Mouse (Mus musculus): ENCODE measurements around the gene Zfp91. TPM values are rescaled to one million over a fixed set of nuclear protein-coding genes. Genes with fewer than 3 reads are reported as not detected.

Gene Zfp91
- 9.9 and 10.5 TPM in 2 replicates for polyA plus RNA-seq (2015; fragmentation: Nextera tagmentation; extraction: Ambion mirVana)

GRCm38 (mm10) chr19:12795511-12796327, at the start of gene Zfp91, which contains the start of gene Lpxn:
Zfp91 (minus strand) TSS chr19:12796126.
Lpxn (plus strand) TSS chr19:12796193.
- under 1% methylated on average over 61 of the region's 76 CpGs for WGBS
- peak; percentile 92 for ATAC-seq (replicated peaks; ENCODE audit: extremely low read depth, insufficient read depth, low FRiP score)
- H3K27ac ChIP-seq (ENCODE audit: low read length) = peak within 1 kb of the TSS; percentile 100
- H3K4me2 ChIP-seq (ENCODE audit: low read depth, low read length) = peak within 1 kb of the TSS; percentile 94
- H3K36me3 ChIP-seq (ENCODE audit: control insufficient read depth, insufficient read depth) = no peaks in the 10 kb centered on the region
- H3K9ac ChIP-seq (ENCODE audit: low read length) = peak within 1 kb of the TSS; percentile 99
- peaks cover 11% of the 10 kb centered on the region for H3K4me1 ChIP-seq (ENCODE audit: control insufficient read depth, insufficient read depth, low read length)
- no peaks in the 10 kb centered on the region for H3K27me3 ChIP-seq (ENCODE audit: control insufficient read depth, insufficient read depth, low read length)
- peak within 1 kb of the TSS; percentile 98 for H3K4me3 ChIP-seq (ENCODE audit: low read length)
- H3K9me3 ChIP-seq (replicated peaks; ENCODE audit: control insufficient read depth, low read length) = no peaks in the 10 kb centered on the region

DNA sequence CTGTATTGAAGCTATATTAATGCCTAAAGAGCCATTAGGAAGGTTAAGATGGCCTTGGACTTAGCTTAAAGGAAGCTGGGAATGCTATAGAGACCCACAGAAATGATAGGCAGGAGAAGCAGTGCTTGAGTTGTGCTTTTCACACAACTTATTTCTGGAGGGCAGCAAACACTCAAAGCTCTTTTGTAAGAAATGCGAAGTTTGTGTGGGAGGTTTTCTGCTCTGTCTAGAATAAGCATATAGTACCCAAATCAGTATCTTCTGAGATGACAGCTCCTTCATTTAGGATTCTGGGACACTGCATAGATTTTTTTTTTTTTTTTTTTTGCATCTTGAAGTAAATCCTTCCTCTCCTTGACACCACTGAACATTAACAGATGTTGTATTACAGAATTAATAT, 42.6 kb upstream of the Zfp91 start:
- ATAC-seq (replicated peaks; ENCODE audit: extremely low read depth, insufficient read depth, low FRiP score) = no peak
- H3K4me3 ChIP-seq (ENCODE audit: low read length) = no peak overlapping the region
- no peak overlapping the region for H3K27ac ChIP-seq (ENCODE audit: low read length)
- H3K9me3 ChIP-seq (replicated peaks; ENCODE audit: control insufficient read depth, low read length) = no peaks in the 10 kb centered on the region
- no peak overlapping the region for H3K9ac ChIP-seq (ENCODE audit: low read length)
- H3K36me3 ChIP-seq (ENCODE audit: control insufficient read depth, insufficient read depth) = no peaks in the 10 kb centered on the region
- no peaks in the 10 kb centered on the region for H3K27me3 ChIP-seq (ENCODE audit: control insufficient read depth, insufficient read depth, low read length)
- no peaks in the 10 kb centered on the region for H3K4me1 ChIP-seq (ENCODE audit: control insufficient read depth, insufficient read depth, low read length)
- 72% methylated on average over 1 of the region's 1 CpGs for WGBS
- H3K4me2 ChIP-seq (ENCODE audit: low read depth, low read length) = no peak overlapping the region

DNA sequence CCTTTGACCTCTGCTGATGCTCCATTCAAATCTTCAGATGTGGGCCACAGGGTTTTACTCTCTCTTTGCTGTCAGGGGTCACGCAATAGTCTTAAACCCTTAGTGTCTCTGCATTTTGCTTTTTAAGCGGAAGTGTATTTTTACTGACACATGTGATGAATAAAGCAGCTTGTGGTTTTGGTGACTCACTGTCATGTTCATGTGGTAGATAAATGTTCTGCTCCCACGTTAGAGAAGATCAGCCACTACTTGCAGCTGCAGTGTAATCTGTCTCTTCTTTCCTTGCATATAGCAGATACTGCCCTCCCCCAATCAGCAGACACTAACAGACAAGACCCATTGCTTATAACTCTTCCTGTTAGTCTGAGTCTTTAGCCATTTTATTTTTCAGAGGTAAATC, 37.7 kb upstream of the Zfp91 start:
- no peak overlapping the region for H3K9ac ChIP-seq (ENCODE audit: low read length)
- 59% methylated on average over 3 of the region's 3 CpGs for WGBS
- no peaks in the 10 kb centered on the region for H3K36me3 ChIP-seq (ENCODE audit: control insufficient read depth, insufficient read depth)
- H3K27ac ChIP-seq (ENCODE audit: low read length) = no peak overlapping the region
- no peaks in the 10 kb centered on the region for H3K4me1 ChIP-seq (ENCODE audit: control insufficient read depth, insufficient read depth, low read length)
- H3K4me2 ChIP-seq (ENCODE audit: low read depth, low read length) = no peak overlapping the region
- ATAC-seq (replicated peaks; ENCODE audit: extremely low read depth, insufficient read depth, low FRiP score) = peak; percentile 65
- H3K9me3 ChIP-seq (replicated peaks; ENCODE audit: control insufficient read depth, low read length) = no peaks in the 10 kb centered on the region
- H3K27me3 ChIP-seq (ENCODE audit: control insufficient read depth, insufficient read depth, low read length) = no peaks in the 10 kb centered on the region
- no peak overlapping the region for H3K4me3 ChIP-seq (ENCODE audit: low read length)

- Histone ChIP-seq H3K9ac (ENCODE audit: low read length) (no peak overlapping the region), H3K36me3 (ENCODE audit: control insufficient read depth, insufficient read depth) (no peaks in the 10 kb centered on the region), H3K4me2 (ENCODE audit: low read depth, low read length) (no peak overlapping the region), H3K4me1 (ENCODE audit: control insufficient read depth, insufficient read depth, low read length) (no peaks in the 10 kb centered on the region), H3K27ac (ENCODE audit: low read length) (no peak overlapping the region), H3K27me3 (ENCODE audit: control insufficient read depth, insufficient read depth, low read length) (no peaks in the 10 kb centered on the region), H3K4me3 (ENCODE audit: low read length) (no peak overlapping the region), H3K9me3 (replicated peaks; ENCODE audit: control insufficient read depth, low read length) (no peaks in the 10 kb centered on the region)
- ATAC-seq (replicated peaks; ENCODE audit: extremely low read depth, insufficient read depth, low FRiP score) = no peak
- WGBS = 69% methylated on average over 1 of the region's 1 CpGs
Measured at GRCm38 (mm10) chr19:12831559-12831958, 35.6 kb upstream of the Zfp91 start.

DNA sequence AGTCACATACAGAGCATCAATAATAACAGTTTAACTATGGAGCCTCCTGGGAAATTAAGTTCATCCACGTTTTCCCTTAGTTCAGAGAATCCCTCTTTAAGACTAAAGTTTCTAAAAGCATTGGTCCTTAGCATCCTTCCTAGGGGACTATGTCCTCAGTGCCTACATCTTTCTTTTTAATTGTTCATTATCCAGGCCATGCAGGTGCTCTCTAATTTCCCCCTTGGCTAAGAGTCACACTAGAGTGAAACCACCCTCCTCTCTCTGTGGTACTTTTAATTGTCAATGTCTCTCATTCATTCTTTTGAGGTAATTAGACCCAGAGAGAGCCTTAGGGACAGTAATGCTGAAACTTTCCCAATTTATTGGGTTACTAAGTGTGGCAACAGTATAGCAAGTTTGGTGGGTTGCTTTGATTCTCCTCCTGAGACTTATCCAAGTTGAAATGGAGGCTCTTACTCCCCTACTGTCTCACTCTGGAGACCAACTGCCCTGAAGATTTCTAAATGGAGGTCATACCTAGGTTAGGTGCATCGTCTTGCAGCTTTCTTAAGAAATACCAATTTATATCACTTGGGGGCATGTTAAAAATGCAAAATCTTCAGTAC, 35.0 kb upstream of the Zfp91 start:
- Histone ChIP-seq H3K4me3 (ENCODE audit: low read length) (no peak overlapping the region), H3K4me2 (ENCODE audit: low read depth, low read length) (no peak overlapping the region), H3K36me3 (ENCODE audit: control insufficient read depth, insufficient read depth) (no peaks in the 10 kb centered on the region), H3K27ac (ENCODE audit: low read length) (no peak overlapping the region), H3K9me3 (replicated peaks; ENCODE audit: control insufficient read depth, low read length) (no peaks in the 10 kb centered on the region), H3K9ac (ENCODE audit: low read length) (no peak overlapping the region), H3K4me1 (ENCODE audit: control insufficient read depth, insufficient read depth, low read length) (no peaks in the 10 kb centered on the region), H3K27me3 (ENCODE audit: control insufficient read depth, insufficient read depth, low read length) (no peaks in the 10 kb centered on the region)
- no peak for ATAC-seq (replicated peaks; ENCODE audit: extremely low read depth, insufficient read depth, low FRiP score)
- WGBS = 67% methylated on average over 2 of the region's 2 CpGs

- H3K36me3 ChIP-seq (ENCODE audit: control insufficient read depth, insufficient read depth) = no peaks in the 10 kb centered on the region
- H3K9me3 ChIP-seq (replicated peaks; ENCODE audit: control insufficient read depth, low read length) = no peaks in the 10 kb centered on the region
- no peak overlapping the region for H3K9ac ChIP-seq (ENCODE audit: low read length)
- no peaks in the 10 kb centered on the region for H3K27me3 ChIP-seq (ENCODE audit: control insufficient read depth, insufficient read depth, low read length)
- H3K4me3 ChIP-seq (ENCODE audit: low read length) = no peak overlapping the region
- WGBS = 72% methylated on average over 4 of the region's 4 CpGs
- H3K27ac ChIP-seq (ENCODE audit: low read length) = no peak overlapping the region
- H3K4me2 ChIP-seq (ENCODE audit: low read depth, low read length) = no peak overlapping the region
- ATAC-seq (replicated peaks; ENCODE audit: extremely low read depth, insufficient read depth, low FRiP score) = no peak
- no peaks in the 10 kb centered on the region for H3K4me1 ChIP-seq (ENCODE audit: control insufficient read depth, insufficient read depth, low read length)
Measured at GRCm38 (mm10) chr19:12824549-12824948, 28.6 kb upstream of the Zfp91 start.

DNA sequence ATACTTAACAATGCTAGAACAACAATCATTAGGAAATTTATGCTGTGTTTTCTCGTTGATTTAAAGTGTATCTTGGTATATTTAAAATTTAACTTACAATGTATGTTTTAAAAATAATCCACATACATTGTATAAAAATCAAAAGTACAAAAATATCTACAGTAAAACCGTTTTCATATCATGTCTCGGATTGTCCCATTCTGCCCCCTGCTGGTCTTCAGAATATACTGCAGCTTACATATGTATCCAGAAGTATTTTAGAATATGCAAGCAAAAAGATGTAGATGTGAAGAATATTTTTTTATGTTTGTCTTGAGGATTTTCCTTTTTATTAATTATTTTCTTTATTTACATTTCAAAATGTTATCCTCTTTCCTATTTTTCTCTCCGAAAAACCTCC, 24.5 kb upstream of the Zfp91 start:
- Histone ChIP-seq H3K9me3 (replicated peaks; ENCODE audit: control insufficient read depth, low read length) (no peaks in the 10 kb centered on the region), H3K4me3 (ENCODE audit: low read length) (no peak overlapping the region), H3K9ac (ENCODE audit: low read length) (no peak overlapping the region), H3K27ac (ENCODE audit: low read length) (no peak overlapping the region), H3K4me2 (ENCODE audit: low read depth, low read length) (no peak overlapping the region), H3K36me3 (ENCODE audit: control insufficient read depth, insufficient read depth) (no peaks in the 10 kb centered on the region), H3K27me3 (ENCODE audit: control insufficient read depth, insufficient read depth, low read length) (no peaks in the 10 kb centered on the region), H3K4me1 (ENCODE audit: control insufficient read depth, insufficient read depth, low read length) (no peaks in the 10 kb centered on the region)
- 27% methylated on average over 4 of the region's 4 CpGs for WGBS
- no peak for ATAC-seq (replicated peaks; ENCODE audit: extremely low read depth, insufficient read depth, low FRiP score)

DNA sequence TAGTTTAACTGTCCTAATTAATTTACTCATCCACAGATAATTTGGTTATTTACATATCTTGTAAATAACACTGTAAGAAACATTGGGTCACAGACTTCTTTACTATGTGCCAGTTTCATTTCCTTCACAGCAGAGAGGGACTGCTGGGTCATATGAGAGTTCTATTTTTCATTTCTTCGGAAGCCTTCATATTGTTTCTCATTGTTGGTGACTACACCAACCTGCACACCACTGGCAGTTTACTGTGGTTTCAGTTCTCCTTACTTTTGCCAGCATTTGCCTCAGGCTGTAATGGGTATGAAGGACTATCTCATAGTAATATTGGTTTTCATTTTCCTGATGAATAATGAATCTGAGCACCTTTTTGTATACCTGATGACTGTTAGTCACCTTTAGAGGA, 22.6 kb upstream of the Zfp91 start:
- WGBS = 70% methylated on average over 1 of the region's 1 CpGs

DNA sequence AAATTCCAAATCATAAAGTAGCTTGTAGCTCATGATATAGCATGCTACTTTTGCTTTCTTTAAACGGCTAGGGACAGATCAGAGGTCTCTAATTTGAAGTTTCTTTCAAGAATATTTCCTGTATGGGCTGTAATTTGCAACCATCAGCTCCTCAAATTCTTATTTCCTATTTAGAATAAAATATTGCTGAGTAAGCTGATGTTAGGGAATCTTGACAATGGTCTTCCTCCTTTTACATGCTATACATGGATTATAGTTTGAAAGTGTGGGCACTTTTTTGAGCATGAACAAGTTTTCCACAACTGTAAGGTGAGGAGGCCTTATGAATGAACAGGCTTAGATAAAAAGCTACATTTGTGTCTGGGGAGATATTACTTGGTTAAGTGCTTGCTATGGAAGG, 18.0 kb upstream of the Zfp91 start:
- Histone ChIP-seq H3K4me2 (ENCODE audit: low read depth, low read length) (no peak overlapping the region), H3K27me3 (ENCODE audit: control insufficient read depth, insufficient read depth, low read length) (no peaks in the 10 kb centered on the region), H3K4me3 (ENCODE audit: low read length) (no peak overlapping the region), H3K9ac (ENCODE audit: low read length) (no peak overlapping the region), H3K4me1 (ENCODE audit: control insufficient read depth, insufficient read depth, low read length) (no peaks in the 10 kb centered on the region), H3K36me3 (ENCODE audit: control insufficient read depth, insufficient read depth) (no peaks in the 10 kb centered on the region), H3K9me3 (replicated peaks; ENCODE audit: control insufficient read depth, low read length) (no peaks in the 10 kb centered on the region), H3K27ac (ENCODE audit: low read length) (no peak overlapping the region)
- WGBS = 76% methylated on average over 1 of the region's 1 CpGs
- ATAC-seq (replicated peaks; ENCODE audit: extremely low read depth, insufficient read depth, low FRiP score) = no peak

More for the DNA sequence above, 22.6 kb upstream of the Zfp91 start:
- Histone ChIP-seq H3K4me3 (ENCODE audit: low read length) (no peak overlapping the region), H3K9me3 (replicated peaks; ENCODE audit: control insufficient read depth, low read length) (no peaks in the 10 kb centered on the region), H3K9ac (ENCODE audit: low read length) (no peak overlapping the region), H3K27ac (ENCODE audit: low read length) (no peak overlapping the region), H3K36me3 (ENCODE audit: control insufficient read depth, insufficient read depth) (no peaks in the 10 kb centered on the region), H3K4me2 (ENCODE audit: low read depth, low read length) (no peak overlapping the region), H3K4me1 (ENCODE audit: control insufficient read depth, insufficient read depth, low read length) (no peaks in the 10 kb centered on the region), H3K27me3 (ENCODE audit: control insufficient read depth, insufficient read depth, low read length) (no peaks in the 10 kb centered on the region)
- no peak for ATAC-seq (replicated peaks; ENCODE audit: extremely low read depth, insufficient read depth, low FRiP score)

Measured in heart, embryonic 16.5 days (tissue).